Mouse (Mus musculus): ENCODE results near the gene Mfsd6. TPM values are rescaled to one million over a fixed set of nuclear protein-coding genes. Genes with fewer than 3 reads are reported as not detected.
A peak's percentile ranks its signal among the peaks of the same experiment; 100 is the strongest.
"Not testable (repeated sequence)": the region's sequence is repeated elsewhere in the genome, so short reads cannot be mapped to it uniquely, and the experiment has no call there.

The Mfsd6 gene
- polyA plus RNA-seq, 1 experiment from 2014 or later, result 0.94 TPM

DNA sequence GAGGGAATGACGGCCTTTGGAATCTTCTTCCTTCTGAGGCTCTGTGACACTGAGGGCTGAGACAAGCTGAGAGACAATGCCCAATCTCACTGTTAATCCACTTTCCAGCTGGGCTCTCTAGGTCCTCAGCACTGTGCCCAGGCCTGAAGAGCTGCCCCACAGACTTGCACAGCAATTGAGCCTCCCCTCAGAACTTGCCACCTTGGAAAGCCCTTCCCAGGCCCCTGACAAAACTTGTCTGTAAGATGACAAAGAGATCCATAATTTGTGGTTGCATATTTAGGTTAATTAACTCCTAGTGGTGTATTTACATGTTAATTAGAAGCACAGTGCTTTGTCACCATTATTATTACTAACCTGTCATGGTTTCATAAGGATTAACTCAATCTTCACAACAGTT lies 12.8 kb downstream of the Mfsd6 start:
- TF ChIP-seq EP300 (IDR thresholded peaks at IDR 0.05; ENCODE audit: low read depth) (no peak), CTCF (IDR thresholded peaks at IDR 0.05; ENCODE audit: low read depth) (no peak)
- no peaks in the 10 kb centered on the region for H3K36me3 ChIP-seq (replicated peaks; ENCODE audit: insufficient read depth, low read length)
- DNase-seq (no peak), ATAC-seq (no peak)
- H3K27ac ChIP-seq (ENCODE audit: low read depth), result no peak overlapping the region
- no peaks in the 10 kb centered on the region for H3K27me3 ChIP-seq (ENCODE audit: insufficient read depth, low read length)
- H3K4me1 ChIP-seq (ENCODE audit: insufficient read depth), result no peaks in the 10 kb centered on the region
- H3K4me2 ChIP-seq (ENCODE audit: low read depth, low read length), result no peak overlapping the region
- H3K9me3 ChIP-seq (ENCODE audit: low read length), result no peaks in the 10 kb centered on the region
- 71% methylated on average over 1 of the region's 1 CpGs for WGBS (ENCODE audit: insufficient replicate concordance)
- H3K9ac ChIP-seq (replicated peaks), result no peak overlapping the region
- no peak overlapping the region for H3K4me3 ChIP-seq (ENCODE audit: low read depth, low read length)

GRCm38 (mm10) chr1:52714021-52714420 lies 13.2 kb downstream of the Mfsd6 start:
- Histone ChIP-seq H3K4me1 (ENCODE audit: insufficient read depth) (no peaks in the 10 kb centered on the region), H3K27me3 (ENCODE audit: insufficient read depth, low read length) (no peaks in the 10 kb centered on the region), H3K9me3 (ENCODE audit: low read length) (no peaks in the 10 kb centered on the region), H3K4me2 (ENCODE audit: low read depth, low read length) (no peak overlapping the region), H3K36me3 (replicated peaks; ENCODE audit: insufficient read depth, low read length) (no peaks in the 10 kb centered on the region), H3K9ac (replicated peaks) (no peak overlapping the region), H3K27ac (ENCODE audit: low read depth) (no peak overlapping the region), H3K4me3 (ENCODE audit: low read depth, low read length) (no peak overlapping the region)
- ATAC-seq, result no peak
- TF ChIP-seq CTCF (IDR thresholded peaks at IDR 0.05; ENCODE audit: low read depth) (no peak), EP300 (IDR thresholded peaks at IDR 0.05; ENCODE audit: low read depth) (no peak)
- DNase-seq, result no peak
- 56% methylated on average over 3 of the region's 3 CpGs for WGBS (ENCODE audit: insufficient replicate concordance)

DNA sequence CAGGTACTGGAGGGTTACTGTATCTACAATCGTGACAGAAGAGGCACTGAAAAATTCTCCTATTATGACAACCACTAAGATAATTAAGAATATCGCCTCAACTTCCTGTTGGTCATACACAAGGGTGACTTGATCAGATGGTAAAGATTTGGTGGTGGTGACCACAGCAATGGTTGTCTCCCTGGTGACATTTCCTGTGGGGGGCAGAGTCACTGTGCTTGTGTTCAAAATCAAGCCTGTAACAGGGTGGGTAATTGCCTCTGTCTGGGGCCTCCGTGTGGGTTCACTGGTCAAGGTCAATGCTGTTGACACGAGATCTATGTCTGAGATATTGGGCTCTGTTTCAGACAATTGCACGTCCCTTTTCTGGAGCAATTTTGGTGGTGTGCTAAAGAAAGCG lies 18.5 kb downstream of the Mfsd6 start:
- H3K9me3 ChIP-seq (ENCODE audit: low read length), result no peaks in the 10 kb centered on the region
- no peak for TF ChIP-seq EP300 (IDR thresholded peaks at IDR 0.05; ENCODE audit: low read depth)
- no peak for TF ChIP-seq CTCF (IDR thresholded peaks at IDR 0.05; ENCODE audit: low read depth)
- H3K27ac ChIP-seq (ENCODE audit: low read depth), result no peak overlapping the region
- no peaks in the 10 kb centered on the region for H3K27me3 ChIP-seq (ENCODE audit: insufficient read depth, low read length)
- H3K36me3 ChIP-seq (replicated peaks; ENCODE audit: insufficient read depth, low read length), result 0 out of 2 replicates have a peak, but pooled peaks cover 3% of the 10 kb centered on the region
- ATAC-seq (no peak), DNase-seq (no peak)
- 52% methylated on average over 6 of the region's 6 CpGs for WGBS (ENCODE audit: insufficient replicate concordance)
- H3K4me2 ChIP-seq (ENCODE audit: low read depth, low read length), result no peak overlapping the region
- no peak overlapping the region for H3K4me3 ChIP-seq (ENCODE audit: low read depth, low read length)
- no peaks in the 10 kb centered on the region for H3K4me1 ChIP-seq (ENCODE audit: insufficient read depth)
- no peak overlapping the region for H3K9ac ChIP-seq (replicated peaks)

DNA sequence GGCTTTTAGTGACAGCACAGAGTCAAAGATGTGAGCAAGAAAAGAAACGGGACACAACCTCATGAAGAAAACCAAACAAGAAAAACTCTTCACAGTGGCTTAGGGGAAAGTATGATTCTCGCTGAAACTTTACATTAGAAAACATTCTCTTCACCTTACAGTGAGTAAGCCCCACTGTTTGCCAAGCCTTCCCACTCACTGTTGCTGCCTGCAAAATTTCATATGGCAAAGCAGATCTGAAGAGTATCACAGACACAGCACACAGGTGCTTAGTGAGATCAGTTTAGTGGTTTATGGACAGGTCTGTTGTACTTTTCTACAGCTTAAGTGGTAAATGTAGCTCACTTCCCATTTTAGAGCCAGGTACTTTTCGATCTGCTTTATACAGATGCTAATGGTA lies 20.2 kb downstream of the Mfsd6 start:
- Histone ChIP-seq H3K4me2 (ENCODE audit: low read depth, low read length) (no peak overlapping the region), H3K9me3 (ENCODE audit: low read length) (no peaks in the 10 kb centered on the region), H3K27me3 (ENCODE audit: insufficient read depth, low read length) (no peaks in the 10 kb centered on the region), H3K4me1 (ENCODE audit: insufficient read depth) (0 out of 2 replicates have a peak, but pooled peaks cover 3% of the 10 kb centered on the region), H3K27ac (ENCODE audit: low read depth) (no peak overlapping the region), H3K36me3 (replicated peaks; ENCODE audit: insufficient read depth, low read length) (0 out of 2 replicates have a peak, but pooled peaks cover 3% of the 10 kb centered on the region), H3K9ac (replicated peaks) (no peak overlapping the region), H3K4me3 (ENCODE audit: low read depth, low read length) (no peak overlapping the region)
- no peak for DNase-seq
- ATAC-seq, result no peak
- 81% methylated on average over 3 of the region's 3 CpGs for WGBS (ENCODE audit: insufficient replicate concordance)
- TF ChIP-seq CTCF (IDR thresholded peaks at IDR 0.05; ENCODE audit: low read depth), result no peak
- no peak for TF ChIP-seq EP300 (IDR thresholded peaks at IDR 0.05; ENCODE audit: low read depth)

GRCm38 (mm10) chr1:52702738-52703491 lies 24.3 kb downstream of the Mfsd6 start:
- no peak for TF ChIP-seq CTCF (IDR thresholded peaks at IDR 0.05; ENCODE audit: low read depth)
- TF ChIP-seq EP300 (IDR thresholded peaks at IDR 0.05; ENCODE audit: low read depth), result no peak
- no peaks in the 10 kb centered on the region for H3K9me3 ChIP-seq (ENCODE audit: low read length)
- 61% methylated on average over 7 of the region's 7 CpGs for WGBS (ENCODE audit: insufficient replicate concordance)
- DNase-seq (no peak), ATAC-seq (0 out of 2 replicates have a peak, but pooled peaks have one; percentile 19)
- H3K4me3 ChIP-seq (ENCODE audit: low read depth, low read length), result no peak overlapping the region
- no peak overlapping the region for H3K27ac ChIP-seq (ENCODE audit: low read depth)
- 0 out of 2 replicates have a peak, but pooled peaks cover under 1% of the 10 kb centered on the region for H3K36me3 ChIP-seq (replicated peaks; ENCODE audit: insufficient read depth, low read length)
- H3K4me2 ChIP-seq (ENCODE audit: low read depth, low read length), result no peak overlapping the region
- no peaks in the 10 kb centered on the region for H3K27me3 ChIP-seq (ENCODE audit: insufficient read depth, low read length)
- H3K9ac ChIP-seq (replicated peaks), result no peak overlapping the region
- H3K4me1 ChIP-seq (ENCODE audit: insufficient read depth), result 0 out of 2 replicates have a peak, but pooled peaks cover 3% of the 10 kb centered on the region

GRCm38 (mm10) chr1:52701941-52702340 lies 25.3 kb downstream of the Mfsd6 start:
- no peak overlapping the region for H3K4me2 ChIP-seq (ENCODE audit: low read depth, low read length)
- DNase-seq (no peak), ATAC-seq (no peak)
- 0 out of 2 replicates have a peak, but pooled peaks cover 3% of the 10 kb centered on the region for H3K4me1 ChIP-seq (ENCODE audit: insufficient read depth)
- WGBS (ENCODE audit: insufficient replicate concordance), result 53% methylated on average over 1 of the region's 1 CpGs
- no peaks in the 10 kb centered on the region for H3K9me3 ChIP-seq (ENCODE audit: low read length)
- no peak overlapping the region for H3K9ac ChIP-seq (replicated peaks)
- no peak overlapping the region for H3K27ac ChIP-seq (ENCODE audit: low read depth)
- no peaks in the 10 kb centered on the region for H3K36me3 ChIP-seq (replicated peaks; ENCODE audit: insufficient read depth, low read length)
- no peaks in the 10 kb centered on the region for H3K27me3 ChIP-seq (ENCODE audit: insufficient read depth, low read length)
- no peak overlapping the region for H3K4me3 ChIP-seq (ENCODE audit: low read depth, low read length)
- TF ChIP-seq EP300 (IDR thresholded peaks at IDR 0.05; ENCODE audit: low read depth) (no peak), CTCF (IDR thresholded peaks at IDR 0.05; ENCODE audit: low read depth) (no peak)

DNA sequence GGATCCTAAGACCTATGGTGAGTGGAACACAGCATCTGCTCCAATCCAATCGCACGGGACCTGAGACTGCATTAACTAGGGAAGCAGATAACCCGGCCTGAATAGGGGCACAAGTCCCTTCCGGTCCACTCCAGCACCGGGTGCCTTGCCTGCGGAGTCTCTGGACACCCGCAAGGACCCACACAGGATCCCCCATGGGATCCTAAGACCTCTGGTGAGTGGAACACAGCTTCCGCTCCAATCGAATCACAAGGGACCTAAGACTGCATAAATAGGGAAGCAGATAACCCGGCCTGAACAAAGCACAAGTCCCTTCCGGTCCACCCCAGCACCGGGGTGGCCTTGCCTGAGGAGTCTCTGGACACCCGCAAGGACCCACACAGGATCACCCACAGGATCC lies 32.8 kb downstream of the Mfsd6 start:
- H3K36me3 ChIP-seq (replicated peaks; ENCODE audit: insufficient read depth, low read length); H3K27ac ChIP-seq (ENCODE audit: low read depth); DNase-seq; H3K4me2 ChIP-seq (ENCODE audit: low read depth, low read length); H3K27me3 ChIP-seq (ENCODE audit: insufficient read depth, low read length); H3K9ac ChIP-seq (replicated peaks); H3K4me3 ChIP-seq (ENCODE audit: low read depth, low read length); H3K9me3 ChIP-seq (ENCODE audit: low read length); ATAC-seq; H3K4me1 ChIP-seq (ENCODE audit: insufficient read depth): not testable (repeated sequence)
- WGBS (ENCODE audit: insufficient replicate concordance), result 89% methylated on average over 13 of the region's 13 CpGs
